Mouse (Mus musculus) megakaryocyte-erythroid progenitor cell, adult 5-6 weeks (primary cell): ENCODE results near the gene Khk. TPM values are rescaled to one million over a fixed set of nuclear protein-coding genes. Genes with fewer than 3 reads are reported as not detected.
A peak's percentile ranks its signal among the peaks of the same experiment; 100 is the strongest.

Experiments used
- ATAC-seq: replicated peaks from 2 replicates; pipeline ENCODE4 v1.8.0; 2016; ENCODE audit warnings: mild to moderate bottlenecking, inconsistent platforms; ENCODE audit not compliant: severe bottlenecking, poor library complexity, low FRiP score, low TSS enrichment
- total RNA-seq, 2 experiments: library from RNA; stranded (forward) in 1 of 2; stranded (reverse) in 1 of 2; fragments of 200-1000, 215-1000 nt in 1 of 2; fragments of >200 nt in 1 of 2; fragmentation: Nextera tagmentation in 1 of 2; gene quantifications; 2 replicates each; pipeline ENCODE4 v1.2.3; 2014 to 2017

The Khk gene
- total RNA-seq, 2 experiments from 2014 or later = 64.4 to 113 TPM

DNA sequence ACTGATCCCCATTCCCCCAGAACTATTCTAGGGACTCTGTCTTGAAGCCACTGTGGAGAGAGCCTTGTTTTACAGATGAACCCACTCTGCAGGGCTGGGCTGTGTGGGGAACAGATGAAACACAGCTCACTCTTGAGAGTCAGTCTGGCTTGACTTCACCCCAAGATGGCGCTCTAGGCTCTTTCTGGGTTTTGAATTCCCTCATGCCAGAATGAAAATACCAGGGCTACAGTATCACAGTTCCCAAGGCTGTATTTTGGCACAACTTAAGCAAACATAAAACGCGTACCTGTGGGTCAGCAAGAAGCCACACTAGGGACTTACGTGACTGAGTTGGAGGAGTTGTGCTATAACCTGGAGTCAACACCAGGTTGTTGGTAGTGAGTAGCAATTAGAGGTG lies 8.9 kb downstream of the Khk start:
- peak; percentile 64; the same call in 1 of the 2 replicates for ATAC-seq

DNA sequence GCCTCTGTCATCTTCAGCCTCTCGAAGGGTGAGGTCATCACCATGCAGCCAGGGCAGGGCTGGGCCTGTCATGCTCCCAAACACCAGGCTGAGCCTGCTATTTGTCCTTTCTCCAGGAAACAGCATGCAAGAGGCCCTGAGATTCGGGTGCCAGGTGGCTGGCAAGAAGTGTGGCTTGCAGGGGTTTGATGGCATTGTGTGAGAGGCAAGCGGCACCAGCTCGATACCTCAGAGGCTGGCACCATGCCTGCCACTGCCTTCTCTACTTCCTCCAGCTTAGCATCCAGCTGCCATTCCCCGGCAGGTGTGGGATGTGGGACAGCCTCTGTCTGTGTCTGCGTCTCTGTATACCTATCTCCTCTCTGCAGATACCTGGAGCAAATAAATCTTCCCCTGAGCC lies 9.6 kb downstream of the Khk start:
- ATAC-seq = no peak

DNA sequence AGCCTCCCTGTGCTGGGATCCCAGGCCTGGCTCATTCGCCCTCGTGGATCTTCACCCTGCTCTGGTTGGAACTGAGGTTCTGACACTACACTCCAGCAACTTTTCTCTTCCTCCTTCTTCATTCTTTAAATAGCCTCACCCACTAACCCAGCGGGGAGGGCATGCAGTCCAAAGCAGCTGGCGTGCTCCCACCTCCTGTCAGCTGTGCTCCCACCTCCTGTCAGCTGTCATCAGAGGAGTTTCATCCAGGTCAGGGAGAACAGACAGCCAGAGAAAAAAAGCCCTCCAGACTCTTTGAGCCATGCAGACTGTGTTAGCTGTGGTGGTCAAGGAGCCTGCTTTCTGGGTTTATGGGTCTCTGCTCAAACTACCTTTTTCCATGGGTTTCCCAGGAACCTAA lies 10.1 kb downstream of the Khk start:
- no peak for ATAC-seq

DNA sequence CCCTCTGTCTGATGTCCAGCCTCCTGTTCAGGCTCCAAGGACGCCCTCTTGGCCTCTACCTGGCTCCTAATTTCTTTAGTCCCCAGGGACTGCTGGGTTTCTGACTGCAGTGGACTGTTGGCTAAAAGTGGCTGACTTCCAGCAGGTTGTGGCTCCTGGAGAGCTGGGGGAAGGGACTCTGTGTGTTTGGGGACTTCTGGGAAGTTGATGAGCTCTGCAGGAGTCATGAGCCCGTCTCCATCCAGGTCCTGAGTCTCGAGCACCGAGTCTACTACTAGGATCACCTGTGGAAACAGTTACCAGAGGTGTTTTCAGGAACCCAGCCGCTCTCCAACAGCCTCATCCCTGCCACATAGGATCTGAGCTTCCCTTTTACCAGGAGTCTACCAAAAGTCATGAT lies 12.5 kb downstream of the Khk start:
- no peak for ATAC-seq

DNA sequence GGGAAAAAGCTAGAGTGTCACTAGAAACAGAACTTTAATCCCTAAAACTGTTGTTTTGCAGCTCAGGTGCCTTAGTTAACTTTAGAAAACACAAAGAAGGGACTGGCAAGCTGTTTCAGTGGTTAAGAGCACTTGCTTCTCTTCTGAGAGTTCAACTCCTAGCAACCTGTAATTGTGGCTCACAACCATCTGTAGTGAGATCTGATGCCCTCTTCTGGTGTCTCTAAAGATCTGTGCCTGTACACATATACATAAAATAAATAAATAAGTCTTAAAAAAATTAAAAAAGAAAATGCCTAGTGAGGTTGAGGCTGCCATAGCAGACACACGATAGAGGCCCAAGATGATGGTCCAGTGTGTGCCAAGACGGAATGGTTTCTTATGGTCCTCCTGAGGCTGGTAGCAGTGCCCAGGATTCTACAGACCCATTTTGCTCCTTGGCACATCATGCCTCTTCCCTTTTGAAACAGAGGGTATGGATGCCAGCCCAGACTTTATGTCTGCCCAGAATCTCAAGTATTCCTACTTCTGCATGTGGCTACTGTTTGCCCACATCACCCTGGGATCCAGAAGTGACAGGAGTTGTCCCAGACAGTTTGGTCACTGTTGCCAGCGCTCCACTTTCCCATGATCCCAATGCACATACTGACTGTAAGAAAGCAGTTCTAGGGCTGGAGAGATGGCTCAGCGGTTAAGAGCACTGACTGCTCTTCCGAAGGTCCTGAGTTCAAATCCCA lies 13.7 kb downstream of the Khk start:
- ATAC-seq = no peak

DNA sequence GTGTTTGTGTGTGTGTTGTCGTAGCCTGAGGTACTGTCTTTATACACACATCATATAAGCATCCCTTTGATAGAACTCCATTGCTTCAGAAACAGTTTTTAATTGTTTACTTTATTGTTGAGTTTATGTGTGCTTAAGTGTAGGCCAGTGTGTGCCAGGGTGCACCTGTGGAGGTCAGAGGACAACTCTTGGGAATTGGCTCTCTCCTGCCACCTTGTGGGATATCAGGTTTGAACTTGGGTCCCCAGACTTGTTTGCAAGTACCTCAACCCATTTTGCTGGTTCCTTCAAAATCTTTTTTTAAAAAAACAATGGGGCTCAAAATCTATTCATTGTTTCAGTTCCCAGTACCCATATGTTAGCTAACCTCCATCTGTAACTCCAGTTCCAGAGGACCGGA lies 21.8 kb downstream of the Khk start:
- no peak for ATAC-seq

DNA sequence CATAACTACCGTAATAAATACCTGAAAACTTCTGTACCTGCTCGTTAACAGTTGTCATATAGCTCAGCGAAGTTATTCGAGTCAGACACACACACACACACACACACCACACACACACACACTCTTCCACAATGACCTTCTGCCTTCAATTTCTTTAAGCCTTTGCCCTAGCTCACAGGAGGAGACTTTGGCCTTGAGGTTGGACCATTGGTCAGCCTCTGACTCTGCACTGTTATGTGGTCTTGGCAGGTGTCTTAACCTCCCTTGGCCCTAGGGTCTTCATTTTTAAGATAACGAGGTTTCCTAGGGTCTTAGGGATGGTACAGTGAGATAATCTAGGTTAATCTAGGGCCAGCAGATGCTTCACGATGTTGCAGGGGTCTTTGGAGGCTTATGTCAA lies 23.1 kb downstream of the Khk start:
- no peak for ATAC-seq

DNA sequence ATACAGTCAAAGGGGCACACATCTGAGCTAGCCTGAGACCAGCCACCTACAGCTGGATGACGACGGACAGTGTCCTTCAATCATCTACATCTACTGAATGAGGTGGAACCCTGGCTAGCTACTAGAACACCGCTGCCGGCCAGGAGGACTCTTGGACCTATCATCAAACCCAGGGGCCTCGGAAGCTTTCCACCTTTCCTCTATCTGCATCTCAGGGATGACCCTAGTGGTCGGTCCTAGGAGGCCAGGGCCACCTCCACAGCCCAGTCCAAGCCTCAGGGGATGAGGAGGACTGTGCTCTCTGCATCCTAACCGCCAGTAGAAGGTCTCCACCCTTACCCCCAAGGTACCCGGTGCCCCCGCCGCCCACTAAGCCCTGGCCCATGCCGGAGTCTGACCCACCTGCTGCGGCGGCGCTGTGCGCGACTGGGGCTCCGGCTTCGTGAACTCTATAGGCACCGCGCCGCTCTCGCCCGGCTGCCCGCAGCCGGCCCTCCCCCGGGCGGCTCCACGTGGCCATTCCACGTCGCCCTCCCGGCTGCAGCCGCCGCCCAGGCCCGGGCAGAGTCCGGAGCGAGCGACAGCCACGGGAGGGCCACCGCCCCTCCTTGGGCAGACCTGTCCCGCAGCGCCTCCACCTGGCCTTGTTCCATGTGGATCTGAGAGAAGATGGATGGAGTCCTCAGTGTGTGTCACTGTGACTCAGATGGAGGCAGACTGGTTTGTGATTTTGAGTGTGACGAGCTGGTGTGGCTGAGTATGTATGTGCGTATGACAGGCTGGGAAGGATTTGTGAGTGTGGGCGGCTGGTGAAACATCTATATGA lies 23.9 kb downstream of the Khk start, which contains the start of gene Cgref1:
Cgref1 (minus strand) TSS at position 636 of the 826 bp plus-strand sequence.
- peak; percentile 35 for ATAC-seq

DNA sequence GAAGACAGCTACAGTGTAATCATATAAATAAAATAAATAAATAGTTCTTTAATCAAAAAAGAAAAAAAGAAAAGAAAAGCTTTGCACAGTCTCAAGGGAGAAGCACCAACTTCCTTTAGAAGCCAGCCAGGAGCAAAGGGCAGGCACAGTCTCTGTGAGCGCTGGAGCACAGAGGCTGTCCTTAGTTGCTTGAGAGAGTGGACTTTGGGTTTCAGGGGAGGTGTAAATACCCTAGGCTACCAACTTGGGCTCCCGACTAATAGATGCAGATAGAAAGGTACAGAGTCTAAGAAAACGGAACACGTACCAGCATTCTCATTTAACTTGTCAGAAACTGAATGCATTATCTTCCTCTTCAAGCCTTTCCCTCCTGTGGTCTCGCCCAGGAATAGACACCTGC lies 27.4 kb downstream of the Khk start:
- ATAC-seq = no peak

DNA sequence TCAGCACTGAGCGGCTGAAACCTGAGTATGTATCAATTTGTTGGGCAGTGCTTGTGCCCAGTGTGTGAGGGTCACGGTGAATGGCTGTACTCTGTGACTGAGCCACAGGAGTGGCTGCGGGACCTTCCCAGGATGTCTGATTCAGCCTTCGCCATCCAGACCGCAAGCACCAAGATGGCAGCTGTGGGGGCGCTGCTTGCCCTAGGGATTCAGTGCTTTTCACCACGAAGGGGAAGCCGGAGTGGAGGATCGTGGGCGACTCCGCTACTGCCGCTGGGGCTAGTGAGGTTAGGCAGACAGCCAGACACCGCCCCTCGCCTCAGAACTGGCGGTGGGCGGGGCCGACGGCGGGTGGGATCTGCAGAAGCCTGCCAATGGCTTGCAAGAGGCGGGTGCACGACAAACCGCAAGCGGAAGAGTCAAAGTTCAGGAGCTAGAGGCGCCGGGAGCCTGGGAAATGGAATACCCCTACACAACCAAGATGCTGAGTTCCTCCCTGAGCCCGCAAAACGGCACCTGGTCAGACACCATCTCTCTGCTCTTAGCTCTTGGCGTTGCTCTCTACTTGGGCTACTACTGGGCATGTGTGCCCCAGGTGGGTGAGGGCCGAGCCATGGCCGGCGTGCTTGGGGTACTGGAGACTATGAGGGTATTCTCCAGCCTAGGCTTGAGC lies 28.6 kb downstream of the Khk start:
- peak; percentile 79 for ATAC-seq

DNA sequence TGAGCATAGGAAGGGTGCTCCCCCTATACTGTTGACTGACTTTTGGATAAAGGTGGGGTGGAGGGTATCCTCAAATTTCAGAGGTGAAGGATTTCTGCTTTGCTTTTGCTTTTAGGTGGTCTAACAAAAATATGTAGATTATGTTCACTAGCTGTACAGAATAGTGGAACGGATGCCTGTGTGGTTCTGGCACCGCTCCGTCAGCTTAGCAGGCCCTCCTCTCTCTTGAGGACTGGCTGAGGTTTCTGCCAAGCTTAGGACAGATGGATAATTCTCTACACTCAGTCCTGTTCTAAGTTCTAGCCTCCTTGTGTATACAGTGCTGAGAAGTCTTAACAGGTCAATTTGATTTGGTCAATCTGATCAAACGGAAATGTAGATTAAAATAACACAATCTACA lies 29.2 kb downstream of the Khk start:
- ATAC-seq = no peak

DNA sequence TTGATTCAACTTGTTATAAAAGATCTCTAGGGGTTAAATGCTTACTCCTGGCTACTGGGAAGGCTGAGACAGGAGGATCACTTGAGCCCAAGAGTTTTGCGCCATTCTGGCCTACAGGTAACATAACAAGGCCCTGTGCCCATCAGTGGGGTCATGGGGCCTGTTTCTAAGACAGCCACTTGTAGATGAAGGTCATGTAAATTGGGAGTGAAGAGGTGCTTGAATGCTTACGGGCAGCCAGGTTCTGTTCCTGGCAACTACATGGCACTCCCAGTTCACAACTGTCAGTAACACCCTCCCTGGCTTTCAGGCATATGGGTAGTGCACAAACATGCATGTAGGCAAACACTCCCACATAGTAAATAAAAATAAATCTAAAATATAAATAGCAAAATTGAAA lies 29.7 kb downstream of the Khk start:
- ATAC-seq = no peak

DNA sequence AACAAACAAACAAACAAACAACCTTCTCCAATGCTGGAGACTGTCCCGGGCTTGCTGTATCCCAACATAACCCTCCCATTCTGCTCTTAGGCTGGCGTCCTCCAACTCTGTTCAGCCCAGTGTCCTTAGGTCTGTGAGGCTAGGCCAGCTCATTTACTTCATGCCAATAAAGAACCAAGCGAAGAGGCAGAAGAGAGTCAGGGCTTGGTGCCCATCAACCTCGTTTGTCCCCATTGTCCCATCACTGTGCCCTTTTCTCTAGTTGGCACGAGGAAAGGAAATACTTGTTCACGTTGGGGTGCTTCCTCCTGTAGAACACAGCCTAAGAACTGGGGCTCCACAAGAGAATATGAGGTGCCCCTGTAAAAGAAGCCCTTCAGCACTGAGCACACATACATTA lies 30.5 kb downstream of the Khk start:
- no peak for ATAC-seq

DNA sequence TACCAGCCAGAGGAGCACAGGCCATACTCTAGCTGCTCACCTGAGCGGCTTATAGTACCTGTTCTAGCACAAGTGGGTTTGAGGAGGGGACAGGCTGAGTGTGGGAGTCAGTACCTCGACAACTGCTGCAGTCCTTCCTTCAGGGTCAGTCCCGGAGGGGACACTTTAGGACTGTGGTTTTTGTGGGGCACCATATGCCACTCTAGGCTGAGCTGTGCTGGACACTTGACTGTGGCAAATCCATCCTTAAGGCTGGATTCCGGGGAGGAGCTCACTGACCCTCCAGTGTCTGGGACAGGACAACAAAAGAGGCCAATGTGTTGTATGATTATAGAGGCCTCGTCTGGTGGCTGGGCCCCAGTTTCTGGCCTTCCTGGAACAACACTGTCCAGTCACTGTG lies 31.3 kb downstream of the Khk start:
- no peak for ATAC-seq

DNA sequence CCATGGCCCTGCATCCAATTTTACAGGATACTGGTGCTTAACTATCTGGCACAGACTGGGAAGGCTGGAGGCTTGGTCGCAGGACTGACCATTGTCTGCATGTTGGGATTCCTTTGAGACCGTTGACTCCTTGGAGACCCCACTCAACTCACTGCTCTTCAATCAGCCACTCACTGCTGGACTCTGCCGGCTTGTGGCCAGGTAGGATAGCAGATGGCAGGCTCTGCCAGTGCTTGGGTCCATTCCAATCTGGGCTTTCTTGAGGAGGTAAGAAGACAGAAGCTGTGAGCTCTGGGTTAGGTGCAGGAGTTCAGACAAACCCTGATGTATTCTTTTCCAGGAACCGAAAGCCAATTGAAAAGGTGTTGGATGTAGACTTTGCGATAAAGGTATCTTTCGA lies 32.8 kb downstream of the Khk start:
- no peak for ATAC-seq

DNA sequence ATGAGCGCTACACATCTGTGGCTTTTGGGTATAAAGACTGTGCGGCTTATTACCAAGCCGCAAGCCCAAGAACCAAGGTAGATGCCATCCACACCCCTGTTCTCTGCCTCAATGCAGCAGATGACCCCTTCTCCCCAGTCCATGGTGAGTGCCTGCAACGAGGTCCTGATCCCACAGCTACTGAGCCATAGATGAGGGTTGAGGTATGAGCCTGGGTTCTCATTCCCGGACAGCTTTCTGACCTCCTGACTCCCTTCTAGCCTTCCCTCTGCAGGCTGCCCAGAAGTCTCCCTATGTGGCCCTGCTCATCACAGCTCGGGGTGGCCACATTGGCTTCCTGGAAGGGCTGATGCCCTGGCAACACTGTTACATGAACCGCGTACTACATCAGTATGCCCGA lies 33.3 kb downstream of the Khk start:
- ATAC-seq = no peak

DNA sequence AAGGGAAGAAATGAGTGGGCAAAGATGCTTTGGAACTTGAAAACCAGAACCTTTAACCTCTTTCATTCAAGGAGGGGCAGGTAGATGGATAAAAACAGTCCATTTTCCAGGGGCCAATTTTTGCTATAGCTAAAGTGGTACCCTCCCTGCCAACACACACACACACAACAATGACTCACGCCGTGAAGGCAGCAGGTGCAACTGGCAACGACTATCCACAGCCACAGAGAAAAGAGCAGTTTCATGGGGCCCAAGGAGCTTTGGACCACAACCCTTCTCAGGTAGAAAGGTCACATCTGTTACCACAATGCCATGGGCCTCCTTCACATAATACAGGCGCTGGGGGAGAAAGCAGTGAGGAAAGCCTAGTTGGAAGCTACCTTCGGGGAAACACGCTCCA lies 34.5 kb downstream of the Khk start:
- no peak for ATAC-seq

DNA sequence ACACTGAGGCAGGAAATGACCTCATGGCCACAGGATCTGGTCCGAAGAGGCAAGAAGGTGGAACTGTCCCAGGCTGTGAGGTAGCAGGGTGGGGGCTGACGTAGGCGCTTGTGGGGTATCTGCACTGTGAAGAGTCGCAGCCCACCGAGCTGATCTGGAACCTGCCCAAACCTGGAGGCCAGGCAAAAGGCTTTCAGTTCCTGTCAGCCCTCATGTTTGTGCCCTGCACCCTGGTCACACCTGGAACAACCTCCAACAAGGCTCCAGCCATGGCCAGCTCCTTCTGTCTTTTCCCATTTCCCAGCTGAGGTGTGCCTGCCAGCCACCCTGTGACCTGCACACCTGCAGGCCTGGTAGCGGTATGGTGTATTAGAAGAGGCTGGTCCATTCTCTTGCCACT lies 36.7 kb downstream of the Khk start:
- no peak for ATAC-seq

DNA sequence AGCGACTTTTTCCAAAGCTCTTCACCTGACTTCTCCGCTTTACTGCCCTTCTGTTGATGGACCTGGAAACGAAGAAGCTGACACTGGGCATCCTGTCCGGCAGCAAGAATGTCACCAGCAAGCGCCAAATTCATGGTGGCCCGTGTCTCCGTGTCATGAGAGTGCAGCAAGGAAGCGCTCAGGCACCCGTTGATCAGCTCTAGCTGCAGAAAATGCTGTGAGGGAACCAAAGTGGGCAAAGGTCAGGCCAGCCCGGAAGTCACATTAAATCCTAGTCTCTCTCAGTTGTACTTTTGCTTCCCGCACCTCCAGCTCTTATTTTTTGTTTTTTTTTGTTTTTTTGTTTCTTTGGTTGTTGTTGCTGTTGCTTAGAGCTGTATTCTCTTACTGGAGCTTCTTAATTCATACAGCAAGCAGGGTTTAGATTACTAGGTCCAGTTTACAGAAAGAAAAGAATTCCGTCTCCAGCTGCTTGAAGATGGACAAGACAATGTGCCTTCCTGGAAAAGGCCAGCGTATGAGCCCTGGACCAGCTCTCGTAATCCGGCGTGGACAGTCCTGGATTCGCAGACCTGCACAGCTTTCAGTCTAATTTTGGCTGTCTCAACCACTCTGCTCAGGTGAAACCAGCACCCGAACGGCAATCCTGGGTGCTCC lies 38.1 kb downstream of the Khk start:
- ATAC-seq = no peak

DNA sequence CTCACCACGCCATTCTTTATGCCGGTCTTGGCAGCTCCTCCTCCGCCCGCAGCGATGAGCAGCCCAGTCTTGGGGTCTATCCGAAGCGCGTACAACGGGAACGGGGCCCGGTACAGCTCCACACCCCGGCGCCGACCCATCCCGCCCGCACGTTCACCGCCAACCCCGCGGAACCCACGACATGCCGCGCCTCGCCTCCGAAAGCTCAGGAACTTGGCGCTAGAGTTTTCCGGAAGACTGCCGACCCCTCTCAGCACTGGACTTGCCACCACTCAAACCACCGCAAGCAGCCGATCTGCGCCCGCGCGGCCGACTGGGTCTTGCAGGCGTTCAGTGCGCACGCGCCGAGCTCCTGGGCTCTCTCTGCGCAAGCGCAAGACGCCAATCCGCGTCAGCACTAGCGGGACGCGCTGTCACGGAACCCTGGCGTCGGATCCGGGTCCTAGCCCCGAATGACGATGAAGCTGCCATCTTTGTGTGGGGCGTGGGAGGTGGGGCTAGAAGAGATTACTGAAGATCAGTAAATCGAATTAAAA lies 38.8 kb downstream of the Khk start, which contains the start of gene Preb:
Preb (minus strand) TSS at position 396 of the 536 bp plus-strand sequence.
- ATAC-seq = peak; percentile 95
